Mouse (Mus musculus) gastrocnemius, adult 2 months (tissue): ENCODE measurements around the gene Prkcb. TPM values are rescaled to one million over a fixed set of nuclear protein-coding genes. Genes with fewer than 3 reads are reported as not detected.

Source experiments
- DNase-seq: peaks from one replicate; pipeline ENCODE4 v3.0.0; 2022
- H3K27ac ChIP-seq: fragments of 200-600 bp; 2 replicates; pipeline ENCODE4 v1.8.1; 2022; ENCODE audit warnings: mild to moderate bottlenecking
- H3K4me3 ChIP-seq: fragments of 200-600 bp; 2 replicates; pipeline ENCODE4 v1.8.1; 2022; ENCODE audit warnings: mild to moderate bottlenecking, moderate library complexity
- CTCF ChIP-seq: fragments of 200-600 bp; IDR thresholded peaks from 2 replicates; pipeline ENCODE4 v1.8.1; 2022; ENCODE audit warnings: antibody characterized with exemption, mild to moderate bottlenecking, moderate library complexity
- intact Hi-C: fragments of 180-260 bp; cut with DNase I; formaldehyde crosslinking; loops from one replicate; pipeline ENCODE4 v1.15.1; 2025
- total RNA-seq, 2 experiments: library from RNA; stranded (reverse); gene quantifications; 2 replicates each; pipeline ENCODE4 v1.2.3; 2021

Gene Prkcb
- total RNA-seq, 2 experiments from 2014 or later = 0.54 to 1.1 TPM

DNA sequence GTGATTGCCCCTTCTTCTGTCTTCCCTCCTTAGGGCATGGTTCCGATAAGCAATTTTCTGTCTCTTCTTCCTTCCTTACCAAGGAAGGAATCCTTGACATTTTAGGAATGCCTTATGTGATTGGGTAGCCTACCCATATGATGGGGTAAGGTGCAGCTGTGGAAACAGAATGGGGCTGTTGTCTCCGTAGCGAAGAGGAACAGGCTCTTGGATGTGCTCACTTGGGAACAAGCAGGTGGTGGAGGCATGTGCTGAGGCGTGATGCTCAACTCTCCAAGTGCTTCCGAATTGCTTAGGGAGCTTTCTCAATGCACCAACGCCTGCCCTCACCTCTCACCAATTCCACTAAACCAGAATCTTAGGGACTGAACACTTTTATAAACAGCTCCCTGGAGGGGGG lies 124.7 kb downstream of the Prkcb start:
- TF ChIP-seq CTCF = no peak
- Histone ChIP-seq H3K27ac (no peak overlapping the region), H3K4me3 (no peak overlapping the region)
- intact Hi-C loops = no loop called here
- DNase-seq = no peak

DNA sequence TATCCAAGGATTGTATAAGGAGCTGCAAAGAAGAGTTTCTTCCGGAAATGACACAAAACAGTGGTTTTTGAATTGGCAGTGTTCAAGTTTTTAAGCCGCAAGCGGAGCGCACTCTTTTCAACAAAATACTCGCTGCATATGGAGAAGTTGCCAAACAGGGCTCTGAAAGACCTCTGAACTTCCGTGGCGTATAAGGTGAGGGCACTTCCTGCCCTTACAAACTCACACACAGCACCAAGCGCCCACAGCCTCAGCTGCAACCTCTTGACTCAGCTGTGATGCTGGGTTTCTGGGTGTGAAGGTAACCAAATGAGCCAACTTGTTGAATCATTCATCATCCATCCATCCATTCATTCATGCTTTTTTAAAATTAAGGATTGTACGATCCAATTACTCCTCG lies 125.6 kb downstream of the Prkcb start:
- Histone ChIP-seq H3K27ac (no peak overlapping the region), H3K4me3 (no peak overlapping the region)
- no peak for TF ChIP-seq CTCF
- DNase-seq = no peak
- intact Hi-C loops = no loop called here

DNA sequence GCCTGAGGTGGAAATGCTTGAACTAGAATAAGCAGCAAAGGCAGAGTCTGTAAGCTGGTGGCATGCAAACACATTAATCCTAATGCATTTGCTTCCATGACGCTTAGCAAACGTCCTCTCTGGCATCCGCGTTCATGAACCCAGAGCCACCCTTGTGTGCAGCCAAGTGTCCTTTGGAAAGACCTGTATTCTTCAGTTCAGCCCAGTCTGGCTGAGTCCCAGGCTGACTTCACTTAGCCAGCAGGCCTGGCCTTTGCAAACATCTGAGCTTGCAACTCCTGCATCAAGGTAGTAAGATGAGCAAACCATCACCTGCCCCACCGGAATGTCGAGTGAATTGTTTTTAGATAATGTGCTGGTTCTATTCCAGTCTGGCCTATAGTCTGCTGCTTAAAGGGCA lies 126.1 kb downstream of the Prkcb start:
- no peak overlapping the region for H3K4me3 ChIP-seq
- no peak overlapping the region for H3K27ac ChIP-seq
- DNase-seq = no peak
- intact Hi-C loops = no loop called here
- no peak for TF ChIP-seq CTCF

DNA sequence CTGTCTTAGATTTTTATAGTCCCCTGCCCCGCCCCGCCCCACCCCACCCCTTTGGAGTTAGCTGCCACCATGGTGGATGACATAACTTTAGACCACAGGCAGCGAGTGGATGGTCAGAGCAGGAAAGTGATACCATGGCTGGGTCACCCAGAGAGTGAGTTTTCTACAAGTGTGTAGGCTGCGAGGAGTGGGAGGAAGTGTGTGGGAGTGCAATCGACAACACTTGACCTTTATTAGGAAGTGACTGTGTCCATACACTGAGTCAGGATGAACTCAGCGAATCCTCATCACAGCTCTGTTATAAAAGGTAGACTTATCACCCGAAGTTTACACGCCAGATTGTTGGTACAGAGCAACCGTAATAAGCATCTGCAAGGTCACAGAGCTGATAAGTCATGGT lies 126.8 kb downstream of the Prkcb start:
- Histone ChIP-seq H3K27ac (no peak overlapping the region), H3K4me3 (no peak overlapping the region)
- no peak for TF ChIP-seq CTCF
- no peak for DNase-seq
- intact Hi-C loops = no loop called here

DNA sequence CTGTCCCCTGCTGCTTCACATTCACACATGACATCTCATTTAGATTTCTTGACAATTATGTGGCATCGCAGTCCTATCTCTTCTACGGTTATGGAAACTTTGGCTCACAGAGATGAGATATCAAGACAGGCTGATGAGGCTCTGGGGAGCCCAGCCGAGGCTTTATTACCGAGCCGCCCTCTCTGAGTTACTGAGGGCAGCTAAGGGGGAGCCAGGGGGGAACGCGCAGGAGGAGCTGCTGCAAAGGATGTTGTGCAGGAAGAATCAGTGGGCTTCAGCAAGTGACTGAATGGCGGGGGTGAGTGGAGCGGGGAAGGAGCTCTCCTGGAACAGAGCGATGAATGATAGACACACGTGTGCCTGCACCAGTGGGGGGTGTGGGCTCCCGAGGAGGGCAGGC lies 127.4 kb downstream of the Prkcb start:
- no peak for DNase-seq
- Histone ChIP-seq H3K27ac (no peak overlapping the region), H3K4me3 (no peak overlapping the region)
- no peak for TF ChIP-seq CTCF
- intact Hi-C loops = no loop called here

DNA sequence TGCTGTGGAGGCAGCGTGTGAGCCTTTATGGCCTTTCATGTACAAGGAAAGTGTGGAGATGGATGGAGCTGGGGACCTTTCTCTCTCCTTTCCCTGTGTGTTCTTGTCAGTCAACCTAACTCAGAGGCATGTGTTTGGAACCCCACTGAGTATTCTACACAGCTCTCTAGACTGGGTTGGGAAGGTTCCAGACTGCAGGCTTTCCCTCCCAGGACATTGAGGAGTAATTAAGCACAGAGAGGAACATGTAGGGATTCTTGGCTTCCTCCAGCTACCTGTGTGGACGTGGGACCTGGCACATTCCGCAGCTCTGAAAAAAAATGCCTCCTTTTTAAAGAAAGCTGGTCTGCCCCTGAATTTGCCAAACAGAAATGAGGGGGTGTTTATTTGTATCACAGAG lies 130.0 kb downstream of the Prkcb start:
- H3K4me3 ChIP-seq = no peak overlapping the region
- intact Hi-C loops = no loop called here
- no peak for TF ChIP-seq CTCF
- no peak overlapping the region for H3K27ac ChIP-seq
- no peak for DNase-seq

DNA sequence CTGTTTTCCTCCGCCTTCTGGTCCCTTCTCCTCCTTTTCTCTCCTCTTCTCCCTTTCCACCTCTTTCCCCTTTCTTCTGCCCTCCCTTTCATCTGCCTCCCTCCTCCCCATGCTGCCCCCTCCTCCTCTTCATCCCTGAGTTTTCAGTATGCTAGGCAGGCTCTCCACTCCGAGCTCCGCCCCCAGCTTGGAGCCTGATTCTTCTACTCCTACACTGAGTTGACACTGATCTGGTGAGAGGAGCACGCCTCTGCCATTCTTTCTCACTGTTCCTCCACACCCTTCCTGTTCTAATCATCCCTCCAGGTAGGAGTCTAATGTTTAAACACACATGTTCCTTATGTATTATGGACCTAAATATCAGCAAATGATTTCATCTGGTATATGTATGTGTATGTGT lies 135.3 kb downstream of the Prkcb start:
- no peak for TF ChIP-seq CTCF
- no peak for DNase-seq
- intact Hi-C loops = no loop called here

DNA sequence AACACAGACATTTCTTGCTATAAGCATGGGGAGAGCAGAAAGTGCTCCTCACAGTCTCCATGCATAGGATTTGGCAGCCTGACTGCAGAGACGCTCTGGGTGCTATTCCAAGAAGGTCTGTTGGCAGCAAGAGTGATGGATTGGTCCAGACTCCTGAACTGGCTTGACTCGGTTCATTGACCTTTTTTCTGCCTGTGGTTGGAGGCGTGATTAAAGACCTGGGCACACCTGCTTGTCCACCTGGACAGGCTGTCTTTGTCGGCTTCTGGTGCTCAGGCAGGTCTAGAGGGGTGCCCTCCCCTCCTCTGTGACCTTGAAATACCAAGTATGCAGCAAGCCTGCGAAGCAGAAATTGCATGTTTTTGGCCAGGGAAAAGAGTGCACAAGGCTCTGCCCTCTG lies 140.6 kb downstream of the Prkcb start:
- TF ChIP-seq CTCF = no peak
- no peak overlapping the region for H3K27ac ChIP-seq
- intact Hi-C loops = no loop called here
- DNase-seq = no peak
- no peak overlapping the region for H3K4me3 ChIP-seq

More for the DNA sequence above, 135.3 kb downstream of the Prkcb start:
- Histone ChIP-seq H3K27ac (no peak overlapping the region), H3K4me3 (no peak overlapping the region)

DNA sequence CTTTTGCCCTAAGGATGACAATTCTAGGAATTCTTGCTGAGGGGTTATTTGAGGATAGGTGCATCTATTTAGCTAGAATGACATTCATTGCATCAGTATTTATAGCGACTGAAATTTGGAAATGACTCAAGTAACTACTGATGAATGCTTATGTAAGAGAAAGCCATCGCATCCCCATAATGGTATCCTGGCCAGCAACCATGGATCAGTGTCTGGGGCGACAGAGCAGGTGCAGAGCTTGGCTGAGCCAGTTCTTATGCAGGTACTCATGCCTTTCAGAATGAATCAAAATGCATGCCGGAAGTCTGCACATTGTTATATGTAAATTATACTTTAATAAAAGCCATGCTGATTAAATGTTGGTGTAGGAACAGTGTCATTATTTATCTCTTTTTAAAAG lies 143.8 kb downstream of the Prkcb start:
- Histone ChIP-seq H3K4me3 (no peak overlapping the region), H3K27ac (no peak overlapping the region)
- TF ChIP-seq CTCF = no peak
- DNase-seq = no peak
- intact Hi-C loops = no loop called here

DNA sequence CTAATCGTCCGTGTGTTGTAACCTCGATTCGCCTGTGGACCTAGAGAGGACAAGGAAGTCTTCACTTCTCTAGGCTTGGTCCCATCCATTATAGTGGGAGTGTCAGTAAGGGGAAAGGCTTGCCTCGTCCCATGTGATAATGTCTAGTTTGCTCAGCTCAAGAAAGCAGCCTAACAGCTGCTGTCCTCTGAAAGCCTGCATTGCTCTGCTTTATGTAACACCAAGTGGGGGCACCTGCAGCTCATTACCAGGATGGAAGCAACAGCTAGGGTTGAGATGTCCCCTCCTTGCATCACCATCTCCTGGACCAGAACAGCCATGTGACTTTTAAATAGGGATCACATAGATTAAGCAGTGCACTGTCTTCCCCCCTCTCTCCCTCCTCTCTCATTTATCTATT lies 144.8 kb downstream of the Prkcb start:
- no peak for TF ChIP-seq CTCF
- H3K27ac ChIP-seq = no peak overlapping the region
- intact Hi-C loops = no loop called here
- DNase-seq = no peak
- H3K4me3 ChIP-seq = no peak overlapping the region

DNA sequence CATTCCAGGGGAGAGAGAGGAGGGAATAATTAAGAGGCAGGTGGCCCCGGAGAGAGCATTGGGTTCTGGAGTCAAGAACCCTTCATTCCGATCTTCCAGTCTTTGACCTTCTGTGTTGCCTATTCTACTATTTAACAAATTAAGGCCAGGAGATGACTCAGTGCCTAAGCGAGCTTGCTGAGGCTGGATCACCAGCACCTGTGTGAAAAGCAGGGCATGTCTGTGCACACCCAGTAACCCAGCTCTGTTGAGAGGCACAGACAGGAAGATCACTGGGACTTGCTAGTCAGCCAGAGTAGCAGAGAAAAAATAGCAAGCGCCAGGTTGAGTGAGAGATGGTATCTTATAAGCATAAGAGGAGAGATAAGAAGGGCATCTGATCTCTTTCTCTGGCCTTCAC lies 146.4 kb downstream of the Prkcb start:
- no peak overlapping the region for H3K4me3 ChIP-seq
- no peak overlapping the region for H3K27ac ChIP-seq
- DNase-seq = no peak
- TF ChIP-seq CTCF = no peak
- intact Hi-C loops = no loop called here

DNA sequence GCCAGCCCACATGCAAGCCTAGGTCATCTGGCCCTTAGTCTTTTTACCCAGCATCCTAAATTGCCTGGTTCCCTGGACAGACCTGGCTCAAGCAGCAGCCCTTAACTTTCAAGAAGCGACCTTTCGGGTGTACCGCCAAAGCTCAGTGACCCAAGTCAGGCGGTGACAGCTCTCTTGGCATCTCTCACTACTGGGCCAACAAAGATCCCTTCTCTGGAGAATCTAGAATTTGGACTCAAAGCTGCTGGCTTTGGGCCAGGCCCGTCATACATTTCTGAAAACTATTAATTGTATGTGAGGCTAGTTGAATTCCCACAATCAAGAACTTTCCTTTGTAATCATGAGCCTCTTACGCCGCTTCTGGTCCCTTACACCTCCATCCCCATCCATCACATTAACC lies 147.0 kb downstream of the Prkcb start:
- Histone ChIP-seq H3K27ac (no peak overlapping the region), H3K4me3 (no peak overlapping the region)
- TF ChIP-seq CTCF = no peak
- intact Hi-C loops = no loop called here
- DNase-seq = no peak

DNA sequence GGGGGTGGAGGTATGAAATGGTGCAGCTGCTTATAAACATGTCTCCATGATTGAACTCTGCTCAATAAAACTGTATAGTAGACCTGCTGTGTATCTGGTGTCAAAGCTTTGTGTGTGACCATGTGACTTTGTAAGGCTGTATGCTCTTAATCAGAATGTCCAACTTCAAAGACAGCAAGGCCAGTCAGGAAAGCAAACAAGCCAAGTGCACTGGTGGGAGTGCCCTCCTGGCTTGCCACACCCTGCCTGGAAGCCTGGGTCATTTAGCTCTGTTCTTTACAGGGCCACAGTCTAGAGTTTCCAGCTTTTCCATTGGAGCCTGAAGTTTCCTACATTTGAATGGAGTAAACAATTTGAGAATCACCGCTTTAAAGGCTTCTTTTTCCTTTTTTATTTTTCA lies 148.8 kb downstream of the Prkcb start:
- TF ChIP-seq CTCF = no peak
- DNase-seq = no peak
- intact Hi-C loops = no loop called here
- no peak overlapping the region for H3K4me3 ChIP-seq
- H3K27ac ChIP-seq = no peak overlapping the region

DNA sequence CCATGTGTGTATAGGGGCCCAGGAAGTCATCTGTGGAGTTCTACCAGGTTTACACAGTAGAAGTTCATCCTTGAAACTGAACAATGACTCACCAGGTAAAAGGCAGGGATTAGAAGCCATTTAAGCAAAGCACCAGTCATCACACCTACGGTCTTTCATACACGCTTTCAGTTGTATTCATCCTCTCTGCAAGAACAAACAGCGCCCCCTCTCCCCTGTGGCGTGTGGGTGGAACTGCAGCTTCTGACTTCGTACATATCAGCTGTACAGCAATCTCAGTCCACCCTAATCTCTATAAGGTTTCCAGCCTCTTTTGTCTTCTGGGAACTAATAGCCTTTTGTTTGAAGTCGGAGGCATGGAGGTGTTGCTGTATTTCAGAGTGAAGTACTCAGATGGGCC lies 156.5 kb downstream of the Prkcb start:
- H3K4me3 ChIP-seq = no peak overlapping the region
- no peak for DNase-seq
- no peak overlapping the region for H3K27ac ChIP-seq
- peak; percentile 60 for TF ChIP-seq CTCF
- intact Hi-C loops = no loop called here

DNA sequence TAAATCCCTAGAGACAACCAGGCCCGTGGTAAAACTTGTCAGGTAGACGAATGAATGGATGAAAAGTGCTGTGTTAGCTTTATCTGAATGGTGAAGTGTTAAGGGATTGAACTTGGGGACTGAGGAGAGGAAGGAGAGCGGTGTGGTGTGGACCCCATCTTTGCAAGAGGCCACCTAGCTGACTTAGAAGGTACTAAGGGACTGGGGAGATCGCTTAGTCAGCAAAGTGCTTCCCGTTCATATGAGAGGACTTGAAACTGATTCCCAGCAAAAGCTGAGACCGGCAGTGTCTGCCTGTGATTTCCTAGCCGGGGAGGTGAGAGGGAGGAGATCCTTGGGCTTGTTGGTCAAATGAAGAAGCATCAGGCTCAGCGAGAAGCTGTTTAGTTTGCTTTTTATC lies 164.1 kb downstream of the Prkcb start:
- no peak overlapping the region for H3K27ac ChIP-seq
- TF ChIP-seq CTCF = no peak
- no peak overlapping the region for H3K4me3 ChIP-seq
- intact Hi-C loops = no loop called here
- DNase-seq = no peak
